Mouse (Mus musculus) megakaryocyte, embryonic 14.5 days (primary cell): ENCODE data around the gene Lemd2.

Experiments used
- FLI1 ChIP-seq: IDR thresholded peaks from 2 replicates; pipeline ENCODE4 v1.6.1; 2012; ENCODE audit warnings: low read length, inconsistent platforms, mixed read lengths
- GATA1 ChIP-seq: IDR thresholded peaks from 3 replicates; pipeline ENCODE4 v1.6.1; 2012; ENCODE audit warnings: mixed read lengths, low read length, inconsistent platforms, borderline replicate concordance

DNA sequence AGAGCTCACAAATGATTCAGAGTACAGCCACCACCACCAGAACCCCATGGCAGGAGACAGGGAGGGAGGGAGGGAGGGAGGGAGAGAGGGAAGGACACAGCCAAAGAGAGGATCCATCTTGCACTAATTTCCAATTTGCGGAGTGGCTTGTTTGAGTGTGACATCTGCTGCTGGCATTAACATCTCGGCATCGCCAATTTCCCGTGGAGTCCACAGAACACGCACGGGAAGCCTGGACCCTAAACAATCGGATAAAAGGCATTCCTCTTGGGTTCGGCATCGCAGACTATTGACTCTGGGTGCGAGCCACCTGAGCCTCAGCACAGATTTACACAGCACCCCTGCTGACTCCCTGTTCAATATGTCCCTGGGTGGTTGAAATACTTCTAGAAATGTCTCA is 21.5 kb upstream of the Lemd2 start:
- TF ChIP-seq GATA1 (no peak), FLI1 (no peak)
